Mouse (Mus musculus): ENCODE data around the gene Thap4. TPM values are rescaled to one million over a fixed set of nuclear protein-coding genes. Genes with fewer than 3 reads are reported as not detected.

The Thap4 gene
- total and polyA plus RNA-seq, 3 experiments, result 35.8 to 52.4 (median 50.2) TPM

GRCm38 (mm10) chr1:93693502-93693901 is 61.2 kb downstream of the Thap4 start:
- Histone ChIP-seq H3K4me2 (ENCODE audit: insufficient read depth, low read depth, poor library complexity, severe bottlenecking) (no peak overlapping the region), H3K4me1 (ENCODE audit: control insufficient read depth in 1 of 2, insufficient read depth in 2 of 2) (peaks cover 0 to 12% of the 10 kb centered on the region in 2 experiments; a peak in 2 of 4 replicates), H3K27ac (ENCODE audit: insufficient read depth, low read depth) (no peak overlapping the region), H3K9ac (ENCODE audit: insufficient read depth, low read depth) (no peak overlapping the region), H3K4me3 (replicated peaks in 1 of 3; ENCODE audit: low read depth in 2 of 3, low read length in 2 of 3, poor library complexity in 1 of 3) (no peak overlapping the region), H3K79me2 (replicated peaks; ENCODE audit: control insufficient read depth, extremely low read depth, insufficient read depth, poor library complexity, severe bottlenecking) (no peaks in the 10 kb centered on the region), H3K36me3 (replicated peaks in 1 of 2; ENCODE audit: control insufficient read depth in 1 of 2, insufficient read depth in 1 of 2, low read length in 1 of 2) (peaks cover 0 to 2% of the 10 kb centered on the region in 2 experiments), H3K9me3 (replicated peaks; ENCODE audit: low read length) (no peaks in the 10 kb centered on the region), H3K27me3 (replicated peaks) (no peaks in the 10 kb centered on the region)
- dilution Hi-C loops (cut with MboI; ENCODE audit: extremely low pct_ligation_motif_present, extremely low pct_unique_long_range_greater_than_20kb, low sequenced_read_pairs), result no loop called here
- no peak for TF ChIP-seq IRF4 (IDR thresholded peaks at IDR 0.05; ENCODE audit: low read depth, low read length)
- no peak for TF ChIP-seq EP300 (IDR thresholded peaks at IDR 0.05; ENCODE audit: low read length)
- no peak for TF ChIP-seq POLR2A (IDR thresholded peaks at IDR 0.05; ENCODE audit: low read depth, low read length)
- no peak for TF ChIP-seq JUN (IDR thresholded peaks at IDR 0.05; ENCODE audit: insufficient read depth, low read depth, low read length)
- TF ChIP-seq TBP (conservative IDR thresholded peaks at IDR 0.05; ENCODE audit: low read depth, low read length), result no peak
- no peak for TF ChIP-seq USF1 (IDR thresholded peaks at IDR 0.05; ENCODE audit: low read depth, low read length)
- TF ChIP-seq NRF1 (IDR thresholded peaks at IDR 0.05; ENCODE audit: low read depth, low read length), result no peak
- no peak for TF ChIP-seq ZNF384 (IDR thresholded peaks at IDR 0.05; ENCODE audit: low read depth, low read length)
- no peak for TF ChIP-seq RAD21 (IDR thresholded peaks at IDR 0.05; ENCODE audit: low read depth, low read length)
- TF ChIP-seq ETS1 (conservative IDR thresholded peaks at IDR 0.05; ENCODE audit: low read depth, low read length), result no peak
- no peak for TF ChIP-seq ZMIZ1 (IDR thresholded peaks at IDR 0.05; ENCODE audit: low read depth, low read length)
- no peak for TF ChIP-seq CHD1 (IDR thresholded peaks at IDR 0.05; ENCODE audit: low read depth, low read length)
- in situ Hi-C loops (cut with MboI; ENCODE audit: low pct_ligation_motif_present, low pct_unique_long_range_greater_than_20kb, low sequenced_read_pairs), result no loop called here
- no peak for DNase-seq (ENCODE audit: extremely low read depth)

GRCm38 (mm10) chr1:93692773-93693172 is 61.9 kb downstream of the Thap4 start:
- H3K4me2 ChIP-seq (ENCODE audit: insufficient read depth, low read depth, poor library complexity, severe bottlenecking), result no peak overlapping the region
- peaks cover 0 to 8% of the 10 kb centered on the region in 2 experiments; a peak in 2 of 4 replicates for H3K4me1 ChIP-seq (ENCODE audit: control insufficient read depth in 1 of 2, insufficient read depth in 2 of 2)
- in situ Hi-C loops (cut with MboI; ENCODE audit: low pct_ligation_motif_present, low pct_unique_long_range_greater_than_20kb, low sequenced_read_pairs), result no loop called here
- no peak for TF ChIP-seq RAD21 (IDR thresholded peaks at IDR 0.05; ENCODE audit: low read depth, low read length)
- no peak for TF ChIP-seq E2F4 (IDR thresholded peaks at IDR 0.05; ENCODE audit: insufficient replicate concordance, low read depth, low read length)
- TF ChIP-seq USF2 (conservative IDR thresholded peaks at IDR 0.05; ENCODE audit: low read depth, low read length), result no peak
- no peak for TF ChIP-seq KAT2A (IDR thresholded peaks at IDR 0.05; ENCODE audit: insufficient replicate concordance, low read length)
- TF ChIP-seq SMC3 (IDR thresholded peaks at IDR 0.05; ENCODE audit: low read depth, low read length), result no peak
- no peak for TF ChIP-seq USF1 (IDR thresholded peaks at IDR 0.05; ENCODE audit: low read depth, low read length)
- no peak for TF ChIP-seq TCF12 (IDR thresholded peaks at IDR 0.05; ENCODE audit: low read depth, low read length)
- TF ChIP-seq MEF2A (IDR thresholded peaks at IDR 0.05; ENCODE audit: borderline replicate concordance, low read depth, low read length), result no peak
- no peak for TF ChIP-seq CTCF (conservative IDR thresholded peaks at IDR 0.05 in 1 of 2, IDR thresholded peaks at IDR 0.05 in 1 of 2; ENCODE audit: low read depth in 2 of 2, low read length in 2 of 2)
- H3K9ac ChIP-seq (ENCODE audit: insufficient read depth, low read depth), result no peak overlapping the region
- no peak overlapping the region for H3K27ac ChIP-seq (ENCODE audit: insufficient read depth, low read depth)
- H3K79me2 ChIP-seq (replicated peaks; ENCODE audit: control insufficient read depth, extremely low read depth, insufficient read depth, poor library complexity, severe bottlenecking), result no peaks in the 10 kb centered on the region
- H3K4me3 ChIP-seq (replicated peaks in 1 of 3; ENCODE audit: low read depth in 2 of 3, low read length in 2 of 3, poor library complexity in 1 of 3), result no peak overlapping the region
- dilution Hi-C loops (cut with MboI; ENCODE audit: extremely low pct_ligation_motif_present, extremely low pct_unique_long_range_greater_than_20kb, low sequenced_read_pairs), result no loop called here
- no peaks in the 10 kb centered on the region for H3K9me3 ChIP-seq (replicated peaks; ENCODE audit: low read length)
- H3K36me3 ChIP-seq (replicated peaks in 1 of 2; ENCODE audit: control insufficient read depth in 1 of 2, insufficient read depth in 1 of 2, low read length in 1 of 2), result peaks cover 0 to 2% of the 10 kb centered on the region in 2 experiments
- no peak for DNase-seq (ENCODE audit: extremely low read depth)
- H3K27me3 ChIP-seq (replicated peaks), result no peaks in the 10 kb centered on the region
